Mouse (Mus musculus): Measurements from ENCODE around the gene Gm43638. TPM values are rescaled to one million over a fixed set of nuclear protein-coding genes. Genes with fewer than 3 reads are reported as not detected.

Gm43638 gene
- polyA plus RNA-seq (2017; shearing (Covaris generic)): not detected

GRCm38 (mm10) chr5:87486706-87487105 lies at the start of gene Gm43638:
Gene Gm43638, minus strand, starts transcription at chr5:87486806.

GRCm38 (mm10) chr5:87490771-87491170 lies 4.2 kb upstream of the Gm43638 start, which contains the start of gene Ugt2a1:
Gene Ugt2a1, minus strand, starts transcription at chr5:87490871.

GRCm38 (mm10) chr5:87482160-87482559 lies 4.4 kb downstream of the Gm43638 start, which contains the start of gene Ugt2a2:
Gene Ugt2a2, minus strand, starts transcription at chr5:87482260.

GRCm38 (mm10) chr5:87424041-87424440 lies 62.6 kb downstream of the Gm43638 start, which contains the start of gene Ugt2b38:
Gene Ugt2b38, minus strand, starts transcription at chr5:87424203.

Other genes starting within 250 kb of the Gm43638 start
- gene Ugt2b37, start 232.0 kb downstream of the Gm43638 start, polyA plus RNA-seq (2017; shearing (Covaris generic)): not detected
- gene Ugt2a3, start 149.6 kb downstream of the Gm43638 start, polyA plus RNA-seq (2017; shearing (Covaris generic)): 0.17 TPM
- not detected for gene Ugt2b38, start 62.6 kb downstream of the Gm43638 start, polyA plus RNA-seq (2017; shearing (Covaris generic))
- gene Ugt2a2, start 4.5 kb downstream of the Gm43638 start, polyA plus RNA-seq (2017; shearing (Covaris generic)): not detected
- gene Ugt2a1, start 4.1 kb upstream of the Gm43638 start, polyA plus RNA-seq (2017; shearing (Covaris generic)): not detected
- not detected for gene Sult1b1, start 51.4 kb upstream of the Gm43638 start, polyA plus RNA-seq (2017; shearing (Covaris generic))
- gene Sult1d1, start 82.2 kb upstream of the Gm43638 start, polyA plus RNA-seq (2017; shearing (Covaris generic)): not detected
- gene Sult1e1, start 104.8 kb upstream of the Gm43638 start, polyA plus RNA-seq (2017; shearing (Covaris generic)): not detected
- not detected for gene Csn1s1, start 179.4 kb upstream of the Gm43638 start, polyA plus RNA-seq (2017; shearing (Covaris generic))
- not detected for gene Csn2, start 212.8 kb upstream of the Gm43638 start, polyA plus RNA-seq (2017; shearing (Covaris generic))

Data from effector memory CD4-positive, alpha-beta T cell, adult 5 months (primary cell).